Mouse (Mus musculus): ENCODE measurements around the gene Nap1l4. TPM values are rescaled to one million over a fixed set of nuclear protein-coding genes. Genes with fewer than 3 reads are reported as not detected.
A peak's percentile ranks its signal among the peaks of the same experiment; 100 is the strongest.

Nap1l4 gene
- polyA plus RNA-seq, 1 experiment from 2014 or later, result 323 TPM

DNA sequence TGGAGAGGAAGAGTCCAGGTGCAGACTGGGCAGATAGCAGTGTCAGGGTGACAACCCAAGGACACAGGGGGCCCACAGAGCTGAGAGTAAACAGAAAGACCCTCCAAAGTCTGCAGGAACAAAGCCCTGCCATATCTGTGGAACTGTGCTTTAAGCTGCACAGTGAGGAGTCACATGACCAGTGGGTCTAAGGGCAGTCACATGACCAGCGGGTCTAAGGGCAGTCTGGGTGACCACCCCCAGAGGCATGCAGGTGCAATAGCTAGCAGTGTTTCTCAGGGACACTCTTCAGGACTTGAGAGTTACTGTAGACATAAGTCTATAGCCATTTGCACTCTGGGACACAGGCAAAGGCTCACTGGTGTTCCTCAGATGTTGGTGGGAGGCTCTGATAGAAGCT is 39.3 kb downstream of the Nap1l4 start:
- Histone ChIP-seq H3K4me1 (ENCODE audit: control insufficient read depth, insufficient read depth, low read depth, low read length) (no peaks in the 10 kb centered on the region), H3K27ac (ENCODE audit: low read depth, low read length) (no peak overlapping the region), H3K36me3 (ENCODE audit: control insufficient read depth, insufficient read depth, low read length) (peaks cover 15% of the 10 kb centered on the region), H3K27me3 (replicated peaks; ENCODE audit: control insufficient read depth, insufficient read depth, low read length) (peaks cover 6% of the 10 kb centered on the region), H3K9ac (ENCODE audit: low read depth, low read length) (no peak overlapping the region), H3K4me2 (ENCODE audit: low read length) (no peak overlapping the region), H3K9me3 (ENCODE audit: control insufficient read depth, low read length) (no peaks in the 10 kb centered on the region), H3K4me3 (ENCODE audit: low read length) (no peak overlapping the region)
- ATAC-seq, result no peak
- 82% methylated on average over 1 of the region's 1 CpGs for WGBS

GRCm38 (mm10) chr7:143506675-143507074 is 42.2 kb downstream of the Nap1l4 start:
- Histone ChIP-seq H3K9me3 (ENCODE audit: control insufficient read depth, low read length) (no peaks in the 10 kb centered on the region), H3K27ac (ENCODE audit: low read depth, low read length) (no peak overlapping the region), H3K4me1 (ENCODE audit: control insufficient read depth, insufficient read depth, low read depth, low read length) (peaks cover 10% of the 10 kb centered on the region), H3K4me2 (ENCODE audit: low read length) (no peak overlapping the region), H3K36me3 (ENCODE audit: control insufficient read depth, insufficient read depth, low read length) (no peaks in the 10 kb centered on the region), H3K4me3 (ENCODE audit: low read length) (no peak overlapping the region), H3K27me3 (replicated peaks; ENCODE audit: control insufficient read depth, insufficient read depth, low read length) (peaks cover 26% of the 10 kb centered on the region), H3K9ac (ENCODE audit: low read depth, low read length) (no peak overlapping the region)
- 28% methylated on average over 7 of the region's 7 CpGs for WGBS
- ATAC-seq, result no peak

DNA sequence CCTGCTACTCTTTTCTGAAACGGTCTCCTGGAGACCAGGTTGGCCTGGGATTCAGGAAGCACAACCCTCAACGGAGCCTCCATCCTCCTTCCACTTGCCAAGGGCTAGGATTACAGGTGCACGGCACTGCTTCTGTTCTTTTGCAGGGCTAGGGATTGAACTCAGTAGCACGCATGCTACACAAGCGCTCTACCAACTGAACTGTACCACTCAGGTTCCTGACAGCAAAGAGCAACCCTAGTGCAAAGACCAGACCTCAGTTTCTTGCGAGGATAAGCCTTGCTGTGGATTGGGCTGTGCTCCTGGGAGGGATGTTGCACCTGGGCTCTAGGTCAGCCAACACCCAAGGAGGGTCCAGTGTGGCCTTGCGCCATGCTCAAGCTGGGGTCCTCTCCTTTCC is 42.6 kb downstream of the Nap1l4 start:
- Histone ChIP-seq H3K4me1 (ENCODE audit: control insufficient read depth, insufficient read depth, low read depth, low read length) (peaks cover 12% of the 10 kb centered on the region), H3K4me3 (ENCODE audit: low read length) (no peak overlapping the region), H3K9me3 (ENCODE audit: control insufficient read depth, low read length) (no peaks in the 10 kb centered on the region), H3K9ac (ENCODE audit: low read depth, low read length) (no peak overlapping the region), H3K27ac (ENCODE audit: low read depth, low read length) (no peak overlapping the region), H3K27me3 (replicated peaks; ENCODE audit: control insufficient read depth, insufficient read depth, low read length) (peaks cover 28% of the 10 kb centered on the region), H3K4me2 (ENCODE audit: low read length) (no peak overlapping the region), H3K36me3 (ENCODE audit: control insufficient read depth, insufficient read depth, low read length) (no peaks in the 10 kb centered on the region)
- ATAC-seq, result no peak
- 73% methylated on average over 7 of the region's 7 CpGs for WGBS

GRCm38 (mm10) chr7:143505823-143506222 is 43.1 kb downstream of the Nap1l4 start:
- H3K4me2 ChIP-seq (ENCODE audit: low read length), result no peak overlapping the region
- H3K27me3 ChIP-seq (replicated peaks; ENCODE audit: control insufficient read depth, insufficient read depth, low read length), result peaks cover 32% of the 10 kb centered on the region
- H3K9me3 ChIP-seq (ENCODE audit: control insufficient read depth, low read length), result no peaks in the 10 kb centered on the region
- no peak for ATAC-seq
- no peaks in the 10 kb centered on the region for H3K36me3 ChIP-seq (ENCODE audit: control insufficient read depth, insufficient read depth, low read length)
- H3K9ac ChIP-seq (ENCODE audit: low read depth, low read length), result no peak overlapping the region
- peaks cover 12% of the 10 kb centered on the region for H3K4me1 ChIP-seq (ENCODE audit: control insufficient read depth, insufficient read depth, low read depth, low read length)
- no peak overlapping the region for H3K27ac ChIP-seq (ENCODE audit: low read depth, low read length)
- H3K4me3 ChIP-seq (ENCODE audit: low read length), result no peak overlapping the region
- 31% methylated on average over 11 of the region's 11 CpGs for WGBS

DNA sequence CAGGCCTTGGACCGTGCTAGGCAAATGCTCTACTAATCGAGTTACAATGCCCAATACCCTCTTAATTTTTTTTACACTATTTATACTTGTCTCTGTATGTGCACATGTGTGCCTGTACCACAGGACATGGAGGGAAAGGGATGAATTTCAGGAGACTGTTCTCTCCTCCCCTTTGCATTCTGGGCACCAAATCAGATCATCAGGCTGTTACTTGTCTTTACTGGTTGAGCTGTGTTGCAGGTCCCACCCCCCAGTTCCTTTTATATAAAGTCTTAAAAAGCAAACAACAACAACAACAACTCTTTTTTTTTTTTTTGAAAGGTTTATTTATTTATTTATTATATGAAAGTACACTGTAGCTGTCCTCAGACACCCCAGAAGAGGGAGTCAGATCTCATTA is 43.5 kb downstream of the Nap1l4 start:
- Histone ChIP-seq H3K4me2 (ENCODE audit: low read length) (no peak overlapping the region), H3K9ac (ENCODE audit: low read depth, low read length) (no peak overlapping the region), H3K9me3 (ENCODE audit: control insufficient read depth, low read length) (no peaks in the 10 kb centered on the region), H3K27ac (ENCODE audit: low read depth, low read length) (no peak overlapping the region), H3K4me1 (ENCODE audit: control insufficient read depth, insufficient read depth, low read depth, low read length) (peaks cover 12% of the 10 kb centered on the region), H3K27me3 (replicated peaks; ENCODE audit: control insufficient read depth, insufficient read depth, low read length) (peaks cover 36% of the 10 kb centered on the region), H3K36me3 (ENCODE audit: control insufficient read depth, insufficient read depth, low read length) (no peaks in the 10 kb centered on the region), H3K4me3 (ENCODE audit: low read length) (no peak overlapping the region)
- ATAC-seq, result no peak
- WGBS, result 94% methylated on average over 2 of the region's 2 CpGs

DNA sequence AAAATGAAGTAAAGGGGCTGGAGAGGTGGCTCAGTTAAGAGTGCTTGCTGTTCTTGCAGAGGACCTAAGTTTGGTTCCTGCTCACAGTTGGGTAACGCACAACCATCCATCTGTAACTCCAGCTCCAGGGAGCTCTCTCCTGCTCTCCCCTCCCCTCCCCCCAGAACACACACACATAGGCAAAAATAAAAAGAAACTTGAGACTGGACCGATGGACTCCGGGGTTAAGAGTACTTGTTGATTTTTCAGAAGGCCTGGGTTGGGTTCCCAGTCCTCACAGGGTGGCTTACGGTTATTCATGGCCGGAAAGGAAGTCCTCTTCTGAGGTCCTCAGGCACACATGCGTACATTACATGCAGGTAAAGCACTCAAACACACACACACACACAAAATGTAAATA is 45.0 kb downstream of the Nap1l4 start:
- Histone ChIP-seq H3K9me3 (ENCODE audit: control insufficient read depth, low read length) (no peaks in the 10 kb centered on the region), H3K4me3 (ENCODE audit: low read length) (no peak overlapping the region), H3K27me3 (replicated peaks; ENCODE audit: control insufficient read depth, insufficient read depth, low read length) (peaks cover 48% of the 10 kb centered on the region), H3K4me2 (ENCODE audit: low read length) (no peak overlapping the region), H3K27ac (ENCODE audit: low read depth, low read length) (no peak overlapping the region), H3K36me3 (ENCODE audit: control insufficient read depth, insufficient read depth, low read length) (no peaks in the 10 kb centered on the region), H3K4me1 (ENCODE audit: control insufficient read depth, insufficient read depth, low read depth, low read length) (peaks cover 12% of the 10 kb centered on the region), H3K9ac (ENCODE audit: low read depth, low read length) (no peak overlapping the region)
- no peak for ATAC-seq
- WGBS, result 92% methylated on average over 6 of the region's 6 CpGs

GRCm38 (mm10) chr7:143502418-143503200 is 46.3 kb downstream of the Nap1l4 start, which contains the start of gene Phlda2:
TSS of gene Phlda2 (minus strand) at chr7:143503150.
- 3% methylated on average over 49 of the region's 51 CpGs for WGBS
- Histone ChIP-seq H3K4me3 (ENCODE audit: low read length) (peak within 1 kb of the TSS; percentile 33), H3K27me3 (replicated peaks; ENCODE audit: control insufficient read depth, insufficient read depth, low read length) (peaks cover 48% of the 10 kb centered on the region), H3K4me1 (ENCODE audit: control insufficient read depth, insufficient read depth, low read depth, low read length) (peaks cover 12% of the 10 kb centered on the region), H3K4me2 (ENCODE audit: low read length) (peak within 1 kb of the TSS; percentile 56), H3K9ac (ENCODE audit: low read depth, low read length) (peak within 1 kb of the TSS; percentile 13; the same call in 1 of the 2 replicates), H3K9me3 (ENCODE audit: control insufficient read depth, low read length) (no peaks in the 10 kb centered on the region), H3K36me3 (ENCODE audit: control insufficient read depth, insufficient read depth, low read length) (no peaks in the 10 kb centered on the region), H3K27ac (ENCODE audit: low read depth, low read length) (no peak within 1 kb of the TSS)
- ATAC-seq, result no peak; the same call in 1 of the 2 replicates

GRCm38 (mm10) chr7:143501643-143502417 is 47.1 kb downstream of the Nap1l4 start:
- peaks cover 12% of the 10 kb centered on the region for H3K4me1 ChIP-seq (ENCODE audit: control insufficient read depth, insufficient read depth, low read depth, low read length)
- no peaks in the 10 kb centered on the region for H3K9me3 ChIP-seq (ENCODE audit: control insufficient read depth, low read length)
- H3K4me2 ChIP-seq (ENCODE audit: low read length), result peak overlapping the region; percentile 56
- no peaks in the 10 kb centered on the region for H3K36me3 ChIP-seq (ENCODE audit: control insufficient read depth, insufficient read depth, low read length)
- H3K4me3 ChIP-seq (ENCODE audit: low read length), result peak overlapping the region; percentile 33
- no peak overlapping the region for H3K27ac ChIP-seq (ENCODE audit: low read depth, low read length)
- H3K27me3 ChIP-seq (replicated peaks; ENCODE audit: control insufficient read depth, insufficient read depth, low read length), result peaks cover 48% of the 10 kb centered on the region
- H3K9ac ChIP-seq (ENCODE audit: low read depth, low read length), result peak overlapping the region; percentile 13; the same call in 1 of the 2 replicates
- ATAC-seq, result peak; percentile 31; the same call in 1 of the 2 replicates
- WGBS, result 3% methylated on average over 55 of the region's 55 CpGs

GRCm38 (mm10) chr7:143500912-143501311 is 48.0 kb downstream of the Nap1l4 start:
- H3K9ac ChIP-seq (ENCODE audit: low read depth, low read length), result no peak overlapping the region
- H3K27ac ChIP-seq (ENCODE audit: low read depth, low read length), result no peak overlapping the region
- H3K36me3 ChIP-seq (ENCODE audit: control insufficient read depth, insufficient read depth, low read length), result no peaks in the 10 kb centered on the region
- no peak overlapping the region for H3K4me3 ChIP-seq (ENCODE audit: low read length)
- peaks cover 48% of the 10 kb centered on the region for H3K27me3 ChIP-seq (replicated peaks; ENCODE audit: control insufficient read depth, insufficient read depth, low read length)
- no peak for ATAC-seq
- peaks cover 12% of the 10 kb centered on the region for H3K4me1 ChIP-seq (ENCODE audit: control insufficient read depth, insufficient read depth, low read depth, low read length)
- H3K9me3 ChIP-seq (ENCODE audit: control insufficient read depth, low read length), result no peaks in the 10 kb centered on the region
- WGBS, result 55% methylated on average over 2 of the region's 2 CpGs
- no peak overlapping the region for H3K4me2 ChIP-seq (ENCODE audit: low read length)
